Mouse (Mus musculus): ENCODE measurements around the gene Ppp4r3a.

Ppp4r3a gene

DNA sequence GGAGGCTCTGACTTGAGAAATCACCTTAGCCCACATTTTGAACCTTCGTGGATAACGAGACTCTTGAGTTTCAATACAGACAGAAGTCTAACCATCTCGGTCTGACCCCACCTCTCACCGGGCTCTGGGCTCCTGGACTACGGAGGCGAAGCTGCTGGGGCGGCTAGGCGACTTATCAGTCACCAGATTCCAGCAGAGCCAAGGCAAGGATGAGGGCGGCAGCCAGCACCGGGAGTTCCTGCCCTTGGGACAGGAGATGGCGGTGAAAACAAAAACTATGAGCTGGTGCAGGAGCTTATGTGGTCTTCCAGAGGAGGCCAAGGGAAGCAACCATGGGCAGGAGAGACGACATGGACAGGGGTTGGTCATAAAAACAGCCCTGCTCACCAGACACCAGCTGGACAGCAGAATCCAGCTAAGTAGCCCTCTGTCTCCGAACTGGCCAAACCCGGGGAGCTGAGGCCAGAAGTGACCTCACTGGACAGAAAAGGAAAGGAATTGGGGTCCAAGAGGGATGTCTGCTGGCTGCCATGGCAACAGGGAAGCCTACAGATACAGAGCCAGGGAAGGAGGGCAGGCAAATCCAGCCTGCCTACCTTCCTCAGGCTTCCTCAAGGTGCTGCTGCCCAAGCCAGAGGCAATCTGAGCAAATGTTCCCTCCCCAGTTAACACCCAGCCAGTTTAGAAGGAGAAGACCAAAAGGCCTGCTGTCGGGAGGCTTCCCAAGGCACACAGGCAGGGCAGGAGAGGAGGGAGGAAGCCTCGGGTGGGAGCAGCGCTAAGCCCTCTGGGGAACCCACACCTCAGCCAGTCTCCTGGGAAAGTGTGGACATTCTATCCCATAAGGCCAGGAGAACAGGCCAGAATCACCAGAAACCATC is 71.1 kb downstream of the Ppp4r3a start:
- DNase-seq = no peak

DNA sequence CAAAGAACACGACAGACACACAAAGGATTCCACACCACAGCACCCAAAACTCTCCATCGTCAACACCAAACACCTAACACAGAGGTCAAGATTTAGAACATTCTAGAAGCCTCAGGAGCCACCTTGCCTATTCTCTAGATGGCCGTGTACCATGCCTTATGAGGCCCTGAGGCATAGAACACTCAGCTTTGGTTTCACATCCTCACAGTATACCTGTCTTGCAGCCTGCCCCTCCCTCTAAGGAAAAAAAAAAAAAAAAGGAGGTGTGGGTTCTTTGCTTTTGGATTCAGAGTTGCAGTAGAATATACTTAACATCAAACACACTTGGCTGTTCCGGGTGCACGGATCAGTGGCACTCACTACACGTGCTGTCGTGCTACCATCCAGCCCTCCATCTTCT is 72.5 kb downstream of the Ppp4r3a start:
- no peak for DNase-seq

DNA sequence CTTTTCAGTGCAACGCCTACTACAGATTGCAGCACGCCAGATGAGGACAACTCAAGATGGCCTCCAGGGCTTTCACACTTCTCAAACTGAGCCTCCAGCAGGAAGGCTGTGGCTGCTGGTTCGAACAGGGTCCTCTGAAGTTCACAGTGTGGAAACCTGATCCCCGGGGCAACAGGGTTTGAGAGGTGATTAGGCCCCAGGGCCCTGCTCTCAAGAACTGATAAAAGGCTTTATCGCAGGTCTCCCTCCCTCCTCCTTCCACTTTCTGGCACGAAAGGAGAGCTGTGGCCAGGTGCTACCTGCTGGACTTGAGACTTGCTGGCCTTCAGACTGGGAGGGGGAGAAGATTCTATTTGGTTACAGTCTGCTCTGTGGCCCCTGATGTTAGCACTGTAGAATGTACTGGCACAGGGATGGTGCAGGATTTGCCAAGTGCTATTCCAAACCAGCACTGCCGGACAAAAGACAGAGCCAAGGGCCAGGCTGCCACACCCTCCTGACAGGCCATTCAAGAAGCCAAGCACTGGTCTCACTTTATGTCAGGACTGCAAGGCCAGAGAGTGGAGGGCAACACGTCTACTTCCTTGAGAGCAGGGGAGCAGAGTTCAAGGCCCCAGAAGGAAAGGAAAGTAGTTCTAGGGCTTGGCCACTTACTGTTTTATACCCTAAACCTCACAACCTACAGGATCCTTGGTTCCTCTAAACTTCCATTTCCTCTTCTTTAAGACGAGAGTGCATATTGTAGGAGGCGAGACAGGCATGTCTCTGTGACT is 73.2 kb downstream of the Ppp4r3a start:
- DNase-seq = no peak

DNA sequence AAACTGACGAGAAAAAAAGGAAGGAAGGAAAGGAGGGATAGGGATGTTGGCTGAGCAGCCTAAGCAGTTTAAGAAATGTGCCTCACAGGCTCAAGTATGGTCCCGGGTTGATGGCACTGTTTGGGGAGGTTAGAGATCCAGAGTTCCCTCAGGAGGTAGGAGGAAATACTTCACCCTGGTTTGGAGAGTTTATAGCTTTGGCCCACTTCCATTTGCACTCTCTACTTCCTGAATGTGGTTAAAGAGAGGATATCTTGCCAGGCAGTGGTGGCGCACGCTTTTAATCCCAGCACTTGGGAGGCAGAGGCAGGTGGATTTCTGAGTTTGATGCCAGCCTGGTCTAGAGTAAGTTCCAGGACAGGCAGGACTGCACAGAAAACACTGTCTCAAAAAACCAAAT is 74.3 kb downstream of the Ppp4r3a start:
- DNase-seq = no peak

DNA sequence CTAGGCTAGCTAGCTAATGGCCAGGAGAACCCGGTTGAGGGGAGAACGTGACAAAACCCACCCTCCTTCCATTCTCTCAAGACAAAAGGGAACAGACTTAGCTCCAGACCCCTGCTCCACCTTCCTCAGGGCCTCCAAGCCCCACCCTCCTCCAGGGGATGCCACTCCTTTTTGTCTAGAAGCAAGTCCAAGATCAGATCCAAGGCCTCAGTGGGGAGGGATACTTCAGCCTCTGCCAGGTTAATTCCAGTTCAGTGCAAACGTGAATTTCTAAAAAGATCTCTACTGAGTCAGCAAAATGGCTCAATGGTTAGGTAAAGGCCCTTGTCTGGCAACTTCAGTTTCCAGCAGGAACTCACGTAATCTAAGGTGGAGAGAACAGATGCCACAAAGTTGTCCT is 74.9 kb downstream of the Ppp4r3a start:
- DNase-seq = no peak

DNA sequence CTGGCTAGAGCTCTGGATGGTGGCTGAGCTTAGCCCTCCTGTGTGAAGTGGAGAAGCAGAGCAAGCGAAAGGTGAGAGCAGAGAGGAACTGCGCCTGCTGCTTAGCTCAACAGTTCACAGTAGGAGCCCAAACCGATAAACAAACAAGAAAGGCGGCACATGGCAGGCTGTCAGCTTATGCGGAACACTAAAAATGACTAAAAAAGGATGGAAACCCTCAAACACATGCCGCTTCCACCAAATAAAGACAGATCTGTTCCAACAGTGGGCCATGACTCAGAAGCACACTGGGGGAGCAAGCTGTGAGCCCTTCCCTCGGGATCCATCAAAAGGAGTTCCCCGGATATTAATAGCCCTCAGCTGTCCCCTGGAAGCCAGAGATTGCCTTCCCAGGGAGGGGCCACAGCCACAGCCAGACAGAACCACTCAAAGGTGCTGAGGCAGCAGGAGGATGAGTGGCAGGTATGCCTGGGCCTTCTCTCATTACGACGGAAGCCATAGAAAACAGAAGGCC is 75.5 kb downstream of the Ppp4r3a start:
- no peak for DNase-seq

DNA sequence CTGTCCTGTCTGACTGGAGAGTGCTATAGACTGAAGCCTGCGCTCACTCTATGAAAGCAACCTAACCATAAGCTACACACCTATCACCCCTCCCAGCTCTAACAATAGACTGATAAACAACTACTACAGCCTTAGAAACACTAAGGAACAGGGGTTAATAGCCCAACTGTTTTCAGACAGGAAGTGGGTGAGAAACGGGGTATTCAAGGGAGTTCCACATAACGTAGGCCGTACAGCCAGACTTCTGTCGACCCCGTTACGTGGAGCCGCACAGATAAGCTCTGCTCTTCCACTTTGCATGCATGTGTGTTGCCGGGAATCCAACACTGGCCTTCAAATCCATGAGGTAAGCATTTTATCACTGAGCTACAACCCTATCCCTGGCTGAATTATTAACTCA is 76.1 kb downstream of the Ppp4r3a start:
- no peak for DNase-seq

DNA sequence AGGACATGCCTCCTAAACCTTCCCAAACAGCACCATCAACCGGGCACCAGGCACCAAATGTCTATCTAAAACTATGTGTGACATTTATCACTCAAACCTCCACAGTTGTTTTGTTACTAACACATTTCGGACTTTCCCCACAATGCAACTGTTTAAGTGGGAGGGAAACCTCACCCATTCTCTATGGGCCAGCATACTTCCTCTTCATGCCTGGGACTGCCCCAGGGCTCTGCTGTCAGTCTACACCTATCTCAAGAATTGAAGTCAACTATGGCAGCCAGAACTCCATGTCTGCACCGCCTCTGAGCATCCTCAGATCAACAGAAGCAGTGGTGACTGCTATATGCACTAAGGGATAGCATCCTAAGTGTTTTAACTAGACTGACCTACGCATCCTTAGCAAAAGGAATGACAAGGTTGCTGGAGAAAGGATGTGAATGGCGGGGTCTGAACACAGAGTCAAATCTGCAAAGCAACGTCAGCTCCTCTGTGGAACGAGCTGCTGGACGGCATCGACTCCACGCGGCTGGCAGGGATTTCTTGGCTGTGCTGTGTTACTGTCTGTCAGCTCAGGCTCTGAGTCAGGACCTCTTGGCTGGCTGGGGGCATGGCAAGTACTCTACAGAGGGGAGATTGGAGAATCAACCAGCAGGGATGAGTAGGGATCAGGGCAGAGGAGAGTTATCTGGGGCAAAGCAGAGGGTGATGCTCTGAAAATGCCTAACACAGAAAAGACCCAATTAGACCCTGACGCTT is 77.7 kb downstream of the Ppp4r3a start:
- DNase-seq = no peak

DNA sequence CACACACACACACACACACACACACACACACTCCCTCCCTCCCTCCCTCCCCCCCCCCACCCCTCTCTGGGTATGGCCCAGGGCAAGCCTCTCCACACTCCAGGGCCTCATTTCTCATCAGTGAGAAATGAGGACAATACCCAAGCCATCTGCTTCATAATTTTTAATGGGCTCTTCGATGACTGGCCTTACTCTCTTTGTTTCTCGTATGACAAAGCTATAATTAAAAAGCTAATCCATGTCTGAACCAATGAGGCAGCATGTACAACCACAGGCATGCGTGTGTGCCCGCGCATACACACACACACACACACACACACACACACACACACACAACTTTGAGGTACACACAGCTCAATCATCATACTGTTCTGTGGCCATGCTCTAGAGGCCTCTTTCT is 78.5 kb downstream of the Ppp4r3a start:
- DNase-seq = no peak

DNA sequence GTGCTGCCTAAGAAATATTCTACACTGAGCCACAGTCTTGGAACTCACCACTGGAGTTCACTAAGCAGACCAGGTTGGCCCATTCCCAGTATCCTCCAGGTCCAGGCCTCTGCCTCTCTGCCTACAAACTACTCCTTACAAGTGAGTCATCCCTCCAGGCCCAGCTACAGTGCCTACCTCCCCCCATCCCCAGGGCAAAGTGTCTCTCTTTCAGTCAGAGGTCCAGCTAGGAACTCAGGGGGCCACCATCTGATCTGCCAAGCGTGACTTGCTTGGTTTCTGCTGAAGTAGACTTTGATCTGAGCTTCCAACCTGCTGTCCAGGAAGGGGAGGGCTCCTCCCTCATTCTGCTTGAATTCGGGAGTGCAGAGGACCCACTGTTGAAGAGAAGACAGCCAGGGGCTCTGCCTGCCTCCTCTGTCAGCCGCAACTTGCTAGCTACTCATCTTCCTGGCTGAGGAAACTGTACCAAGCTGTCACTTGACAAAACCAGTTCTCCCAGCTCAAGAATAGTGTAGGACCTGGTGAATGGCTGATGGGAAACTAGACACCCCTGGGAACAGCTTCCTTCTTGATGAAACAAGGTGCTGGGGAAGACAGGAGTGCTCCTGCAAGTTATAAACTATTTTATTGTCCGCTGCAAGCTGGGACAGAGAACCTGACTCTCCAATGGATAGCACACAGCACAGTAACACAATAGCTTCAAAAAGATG is 80.5 kb downstream of the Ppp4r3a start:
- DNase-seq = no peak

DNA sequence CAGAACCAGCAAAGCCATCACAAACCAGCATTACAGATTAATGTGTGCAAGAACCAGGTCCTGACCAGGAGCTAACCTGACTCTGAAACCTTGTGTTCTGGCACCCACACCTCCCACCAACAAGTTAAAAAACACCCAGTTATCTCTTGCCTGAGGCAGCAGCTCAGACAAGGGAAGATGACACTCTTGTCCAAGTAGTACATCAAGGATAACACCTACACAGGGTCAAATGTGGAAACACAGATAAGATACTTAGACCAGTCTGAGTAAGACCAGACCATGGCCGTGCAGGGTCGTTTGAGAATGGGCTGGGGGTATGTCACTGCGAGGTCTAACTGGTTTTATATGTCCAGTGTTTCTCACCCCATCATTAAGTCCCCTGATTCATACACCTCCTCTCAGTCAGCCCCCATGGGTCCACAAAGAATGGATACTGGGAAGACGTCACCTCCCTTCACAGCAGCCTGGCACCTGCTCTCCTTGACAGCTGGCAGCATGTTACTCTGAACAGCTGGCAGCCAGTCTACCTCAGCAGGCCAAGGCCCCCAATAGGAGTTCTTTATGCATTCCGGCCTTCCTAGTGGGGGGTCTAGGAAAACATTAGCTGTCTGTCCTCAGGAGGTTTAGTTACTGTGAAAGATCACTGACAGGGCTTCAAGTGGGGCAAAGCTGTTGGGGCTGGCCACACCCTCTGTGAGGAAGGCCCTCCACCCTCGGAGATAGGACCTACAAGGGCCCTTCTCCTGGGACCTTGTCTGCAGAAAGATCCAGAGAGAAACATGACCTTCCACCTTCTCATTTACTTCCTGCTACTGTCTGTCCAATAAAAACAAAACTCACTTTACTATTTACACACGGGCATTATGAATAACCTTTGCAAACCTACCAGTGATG is 84.2 kb downstream of the Ppp4r3a start:
- no peak for DNase-seq

DNA sequence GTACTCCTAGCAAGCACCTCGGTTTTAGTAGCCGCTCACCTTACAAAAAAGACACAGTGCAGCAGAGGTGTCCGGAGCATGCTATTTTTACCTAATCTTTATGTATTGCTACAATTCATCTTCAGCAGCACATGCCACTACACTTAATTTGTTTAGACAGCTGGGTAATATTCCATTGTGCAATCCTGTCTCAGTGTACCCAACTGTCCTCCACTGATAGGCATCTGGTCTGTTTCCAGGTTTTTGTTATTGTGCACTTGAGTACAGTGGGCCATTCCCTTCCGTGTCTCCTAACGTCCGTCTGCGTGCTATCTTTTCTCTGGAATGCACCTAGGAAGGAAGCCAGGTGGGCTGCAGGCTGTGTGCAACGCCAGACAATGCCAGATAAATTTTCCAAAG is 84.9 kb downstream of the Ppp4r3a start:
- DNase-seq = no peak

DNA sequence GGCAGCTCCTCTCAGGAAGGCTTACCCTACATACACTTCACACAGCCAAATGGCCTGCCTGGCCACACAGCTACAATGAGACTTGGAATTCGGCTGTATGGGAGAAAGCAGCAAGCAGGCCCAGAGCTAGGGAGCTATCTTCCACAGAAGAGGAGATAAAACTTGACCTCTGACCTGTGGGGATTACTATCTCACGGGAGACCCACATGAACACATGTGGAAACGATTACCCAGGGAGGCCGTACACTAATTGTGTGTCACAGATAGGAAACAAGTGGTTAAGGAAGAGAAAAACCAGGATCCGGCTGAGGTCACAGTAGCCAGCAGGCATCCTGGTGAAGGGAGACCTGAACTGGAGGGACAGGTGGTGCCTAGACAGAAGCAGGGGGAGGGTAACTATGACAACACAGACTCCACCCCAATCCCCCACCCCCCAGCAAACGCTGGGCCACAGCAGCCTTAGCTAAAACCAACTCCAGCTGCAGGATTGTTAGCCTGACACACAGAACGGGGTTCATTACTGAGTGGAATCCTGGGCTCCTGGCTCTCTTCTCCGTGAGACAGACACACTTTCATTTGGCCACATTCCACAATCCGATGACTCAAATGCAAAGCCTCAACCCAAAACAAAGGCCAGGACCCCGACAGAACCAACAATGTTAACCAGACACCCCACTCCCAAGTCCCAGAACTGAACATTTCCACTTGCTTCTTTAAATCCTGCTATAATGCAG is 85.5 kb downstream of the Ppp4r3a start:
- DNase-seq = no peak

DNA sequence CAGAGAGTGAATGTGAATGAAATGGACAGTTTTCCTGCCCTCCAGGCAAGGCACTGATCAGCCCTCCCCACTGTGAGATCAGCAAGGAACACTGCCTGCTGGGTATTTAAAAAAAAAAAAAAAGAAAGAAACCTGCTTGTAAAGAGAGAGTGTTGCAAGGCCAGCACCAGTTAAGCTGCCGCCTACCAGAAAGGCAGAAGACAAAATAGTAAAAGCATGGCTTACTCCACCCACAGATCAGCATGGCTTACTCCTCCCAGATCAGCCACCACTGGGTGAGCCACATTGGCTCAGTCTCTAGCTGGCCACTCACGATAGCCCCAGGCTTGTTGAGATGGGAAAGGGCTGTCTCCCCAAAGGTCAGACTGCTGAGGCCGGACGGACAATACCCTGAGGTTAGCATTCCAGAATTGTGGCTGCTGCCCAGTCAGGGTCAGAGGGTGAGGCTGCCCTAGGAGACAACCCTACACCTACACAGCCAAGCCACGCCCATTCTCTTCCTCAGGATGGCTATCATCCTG is 87.1 kb downstream of the Ppp4r3a start:
- DNase-seq = no peak

DNA sequence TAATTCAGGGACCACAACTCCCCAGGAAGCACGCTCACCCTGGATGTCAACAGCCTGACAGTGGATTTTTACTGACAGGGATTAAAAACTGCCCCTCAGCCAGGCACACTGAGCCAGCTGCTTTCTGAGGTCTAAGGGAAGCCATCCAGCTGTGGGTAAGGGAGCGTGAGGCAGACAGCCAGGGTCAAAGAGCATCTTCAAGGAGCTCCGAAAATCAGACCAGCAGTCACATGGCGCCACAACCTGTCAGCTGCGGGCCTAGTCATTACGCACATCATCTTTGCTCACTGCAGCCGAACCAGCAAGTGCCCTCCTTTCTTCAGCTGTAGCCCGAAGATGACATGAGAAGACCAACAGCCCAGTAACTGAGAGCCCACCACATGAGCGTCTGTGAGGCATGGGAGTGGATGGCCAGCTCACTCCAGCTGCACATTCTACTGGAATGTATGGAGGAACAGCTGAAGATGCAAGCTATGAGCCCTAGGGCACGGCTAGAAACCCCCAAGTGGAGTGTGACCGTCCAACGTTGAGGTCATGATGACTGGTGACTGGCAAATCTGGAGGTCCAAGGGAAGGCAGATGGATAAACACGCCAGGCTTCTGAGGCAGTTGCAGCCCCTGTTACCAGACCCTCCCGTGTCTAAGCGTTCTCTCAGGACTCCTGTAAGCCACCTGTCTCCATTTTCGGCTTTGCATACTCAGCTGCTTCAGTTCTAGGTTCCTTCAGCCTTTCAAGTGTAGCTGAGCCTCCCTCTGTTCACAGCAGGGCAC is 87.7 kb downstream of the Ppp4r3a start:
- no peak for DNase-seq

DNA sequence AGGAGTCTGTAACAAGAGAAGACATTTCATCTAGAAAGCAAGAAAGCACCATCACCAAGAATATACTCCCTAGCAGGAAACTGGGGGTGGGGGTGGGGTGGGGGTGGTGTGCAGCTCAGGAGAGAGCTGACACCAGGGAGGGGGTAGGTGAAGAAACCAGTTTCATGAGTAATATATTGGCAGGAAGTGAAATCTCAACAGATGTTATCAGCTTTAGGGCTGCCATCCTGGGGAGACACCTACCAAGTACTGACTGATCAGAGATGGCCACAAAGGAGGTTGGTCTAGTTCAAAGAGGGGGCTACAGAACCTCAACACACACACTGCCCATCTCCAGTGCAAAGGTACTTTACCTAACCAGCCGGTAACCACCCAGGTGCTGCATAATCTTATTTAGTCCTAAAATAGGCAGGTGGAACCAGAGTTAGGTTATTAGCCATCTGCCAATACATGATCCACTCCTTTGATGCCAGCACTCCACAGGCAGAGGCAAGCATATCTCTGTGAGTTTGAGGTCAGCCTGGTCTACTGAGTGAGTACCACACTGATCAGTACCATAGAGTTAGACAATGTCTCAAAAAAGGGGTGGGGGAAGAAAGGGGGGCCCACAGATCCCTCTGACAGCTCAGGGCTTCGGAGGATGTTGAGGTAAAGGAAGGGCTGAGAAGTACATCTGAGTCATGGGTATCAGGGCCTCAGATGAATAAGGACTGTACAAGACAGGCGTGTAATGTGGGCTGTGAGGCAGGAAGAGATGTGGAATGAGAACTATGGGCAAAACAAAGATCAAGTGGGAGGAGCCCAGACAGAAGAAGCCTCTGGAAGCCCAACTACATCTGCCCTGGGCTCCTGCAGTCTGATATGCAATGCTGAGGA is 89.1 kb downstream of the Ppp4r3a start:
- DNase-seq = no peak

DNA sequence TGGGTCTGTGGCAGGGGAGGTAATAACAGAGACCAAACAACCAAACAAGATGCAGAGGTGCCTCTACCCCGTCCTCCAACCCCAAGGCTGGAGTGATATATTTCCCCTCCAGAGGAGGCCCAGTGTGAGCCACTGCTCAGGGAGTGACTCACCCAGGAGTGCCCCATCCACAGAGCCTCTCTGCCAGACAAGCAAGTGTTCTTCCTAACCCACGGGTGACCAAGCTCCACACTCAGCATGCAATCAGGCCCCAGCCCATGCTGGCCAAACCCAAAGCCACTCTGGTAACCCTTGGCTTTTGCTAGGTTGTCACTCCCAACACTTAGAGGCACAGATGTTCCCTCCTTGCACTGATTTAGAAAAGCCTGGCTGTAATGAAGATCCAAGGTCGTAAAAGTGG is 90.4 kb downstream of the Ppp4r3a start:
- no peak for DNase-seq

DNA sequence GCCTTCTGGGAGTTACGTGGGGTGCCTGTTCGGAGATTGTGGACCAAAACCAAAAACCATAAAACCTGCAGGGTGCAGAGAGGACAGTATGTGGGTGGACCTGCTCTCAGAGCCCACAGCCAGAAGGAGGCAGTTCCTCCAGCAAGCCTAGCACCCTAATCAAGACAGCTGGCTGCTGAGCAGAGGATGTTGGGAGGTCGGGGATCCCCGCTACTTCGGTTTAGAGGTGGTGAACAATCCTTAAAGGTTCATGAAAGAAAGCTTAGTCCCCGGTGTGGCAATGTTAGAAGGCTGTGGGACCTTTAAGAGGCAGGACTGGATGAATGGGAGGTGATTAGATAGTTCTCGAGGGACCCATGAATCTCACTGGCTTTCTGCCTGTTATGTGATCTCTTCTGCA is 91.0 kb downstream of the Ppp4r3a start:
- no peak for DNase-seq

DNA sequence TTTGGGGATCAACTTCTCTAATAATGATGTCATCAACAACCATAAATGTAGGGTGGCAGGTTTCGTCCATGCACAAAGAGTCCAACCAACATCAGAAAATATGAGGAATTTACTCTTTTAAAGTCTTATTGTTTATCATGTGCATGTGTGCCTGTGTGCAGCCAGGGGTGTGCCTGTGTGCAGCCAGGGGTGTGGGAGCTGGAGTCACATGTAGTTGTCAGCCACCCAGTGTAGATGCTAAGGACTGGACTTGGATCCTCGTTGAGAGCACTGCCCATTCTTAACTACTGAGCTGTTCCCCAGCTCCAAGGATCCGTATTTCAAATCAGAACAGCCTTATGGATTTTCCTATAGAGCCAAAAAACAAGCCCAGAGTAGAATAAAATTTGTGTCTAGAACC is 92.4 kb downstream of the Ppp4r3a start:
- no peak for DNase-seq
